Mouse (Mus musculus) R1 (cell line): Measurements from ENCODE around the gene Tacc2.
A peak's percentile ranks its signal among the peaks of the same experiment; 100 is the strongest.

Experiments
- DNase-seq: peaks from one replicate; pipeline ENCODE4 v3.0.0-alpha.2; 2018; ENCODE audit warnings: low read depth, low spot score

Tacc2 gene

DNA sequence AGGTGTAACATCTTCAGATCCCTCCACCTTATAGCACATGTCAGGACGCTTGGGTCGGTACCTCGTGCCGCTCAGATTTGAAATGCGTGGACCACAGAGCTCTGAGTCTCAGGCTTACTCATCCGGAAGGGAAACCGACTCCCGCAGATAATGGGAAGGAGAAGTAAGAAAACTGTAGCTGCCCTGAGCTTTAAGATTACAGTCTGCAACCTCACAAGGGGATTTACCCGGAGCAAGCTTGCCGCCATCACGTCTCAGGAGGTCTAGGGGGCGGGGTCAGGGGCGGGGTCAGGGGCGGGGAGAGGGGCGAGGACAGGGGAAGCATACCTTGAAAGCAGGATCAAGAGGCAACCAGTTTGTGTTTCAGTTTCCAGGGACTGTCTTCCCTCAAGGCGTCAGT, 235.2 kb downstream of the Tacc2 start:
- peak; percentile 67 for DNase-seq
